ENCODE assay signal across 1 mouse cellular context in the genomic region with DNA sequence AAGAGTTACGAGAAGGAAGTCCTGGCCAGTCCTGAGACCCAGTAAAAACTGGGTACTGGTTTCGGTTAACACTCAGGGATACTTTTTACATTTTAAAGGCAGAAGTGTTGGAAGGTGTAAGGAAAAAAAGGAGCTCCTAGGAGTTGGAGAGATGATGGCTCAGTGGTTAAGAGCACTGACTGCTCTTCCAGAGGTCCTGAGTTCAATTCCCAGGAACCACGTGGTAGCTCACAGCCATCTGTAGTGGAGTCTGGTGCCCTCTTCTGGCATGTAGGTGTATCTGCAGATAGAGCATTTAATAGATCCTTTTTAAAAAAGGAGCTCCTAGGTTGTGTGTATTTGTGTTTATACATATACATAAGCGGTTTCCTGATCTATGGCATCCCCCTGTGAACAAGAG.
TF ChIP-seq lines count a peak whose summit lies in the region.

No protein-coding gene starts in this region.

TF ChIP-seq in MEL, 35 proteins besides CTCF, POLR2A, EP300 and RAD21 (continued from another document):
- TF ChIP-seq POLR2AphosphoS2 (IDR thresholded peaks at IDR 0.05; ENCODE audit: low read length) (no peak), KAT2A (conservative IDR thresholded peaks at IDR 0.05; ENCODE audit: low read depth, low read length) (no peak), MXI1 (IDR thresholded peaks at IDR 0.05; ENCODE audit: low read depth, low read length) (no peak), SIN3A (IDR thresholded peaks at IDR 0.05; ENCODE audit: low read length) (no peak), USF1 (IDR thresholded peaks at IDR 0.05; ENCODE audit: low read depth, low read length) (peak; percentile 51; the same call in 1 of the 2 replicates), CHD2 (IDR thresholded peaks at IDR 0.05; ENCODE audit: low read length) (no peak), TAL1 (IDR thresholded peaks at IDR 0.05; ENCODE audit: low read length) (no peak), HCFC1 (IDR thresholded peaks at IDR 0.05; ENCODE audit: low read depth, low read length) (no peak), TBP (IDR thresholded peaks at IDR 0.05; ENCODE audit: low read depth, low read length) (peak; percentile 53; the same call in 1 of the 2 replicates), SMC3 (IDR thresholded peaks at IDR 0.05; ENCODE audit: low read depth, low read length) (peak; percentile 48), NRF1 (IDR thresholded peaks at IDR 0.05; ENCODE audit: insufficient read depth, low read depth, low read length, poor library complexity, severe bottlenecking) (no peak)
